Mouse (Mus musculus) macrophage (primary cell): ENCODE data around the gene Wasl. TPM values are rescaled to one million over a fixed set of nuclear protein-coding genes. Genes with fewer than 3 reads are reported as not detected.

ENCODE experiments used
- H3K27ac ChIP-seq: fragments of 350-480 bp; formaldehyde crosslinking; 2 replicates; pipeline ENCODE4 v1.9.0; 2021
- H3K36me3 ChIP-seq: fragments of 350-480 bp; formaldehyde crosslinking; 2 replicates; pipeline ENCODE4 v1.9.0; 2021; ENCODE audit errors: inconsistent target
- H3K4me3 ChIP-seq: fragments of 350-480 bp; formaldehyde crosslinking; 2 replicates; pipeline ENCODE4 v1.9.0; 2021; ENCODE audit errors: inconsistent target
- H3K79me2 ChIP-seq: fragments of 350-480 bp; formaldehyde crosslinking; 2 replicates; pipeline ENCODE4 v1.9.0; 2021; ENCODE audit errors: inconsistent target
- WGBS: methylation state at CpG from one replicate; pipeline ENCODE4 v1.1.7; 2026; ENCODE audit warnings: inconsistent platforms; ENCODE audit not compliant: missing documents; 5-methylcytosine and 5-hydroxymethylcytosine counted together
- polyA plus RNA-seq: library from polyadenylated mRNA; stranded (reverse); fragments of 250-400 nt; gene quantifications from 3 replicates; pipeline ENCODE4 v1.2.4, GENCODE M21; 2018; ENCODE audit warnings: inconsistent platforms

Gene Wasl
- polyA plus RNA-seq, 1 experiment from 2014 or later: 15.8 TPM

GRCm38 (mm10) chr6:24622098-24622497, 42.7 kb downstream of the Wasl start:
- H3K79me2 ChIP-seq: no peaks in the 10 kb centered on the region
- peaks cover 39% of the 10 kb centered on the region for H3K36me3 ChIP-seq
- no peak overlapping the region for H3K4me3 ChIP-seq
- 96% methylated on average over 2 of the region's 2 CpGs for WGBS
- no peak overlapping the region for H3K27ac ChIP-seq

GRCm38 (mm10) chr6:24620936-24621335, 43.9 kb downstream of the Wasl start:
- Histone ChIP-seq H3K36me3 (peaks cover 47% of the 10 kb centered on the region), H3K4me3 (no peak overlapping the region), H3K27ac (no peak overlapping the region), H3K79me2 (no peaks in the 10 kb centered on the region)
- WGBS: 86% methylated on average over 2 of the region's 2 CpGs

- peaks cover 44% of the 10 kb centered on the region for H3K36me3 ChIP-seq
These were observed 45.3 kb downstream of the Wasl start for GRCm38 (mm10) chr6:24619285-24620045.

GRCm38 (mm10) chr6:24616746-24617145, 48.1 kb downstream of the Wasl start:
- no peaks in the 10 kb centered on the region for H3K79me2 ChIP-seq
- H3K27ac ChIP-seq: no peak overlapping the region
- no peak overlapping the region for H3K4me3 ChIP-seq
- peaks cover 54% of the 10 kb centered on the region; the same call in 1 of the 2 replicates for H3K36me3 ChIP-seq
- WGBS: 92% methylated on average over 4 of the region's 4 CpGs

More at GRCm38 (mm10) chr6:24619285-24620045, 45.3 kb downstream of the Wasl start:
- H3K4me3 ChIP-seq: no peak overlapping the region
- WGBS: 91% methylated on average over 6 of the region's 6 CpGs
- H3K27ac ChIP-seq: no peak overlapping the region
- no peaks in the 10 kb centered on the region for H3K79me2 ChIP-seq

GRCm38 (mm10) chr6:24613918-24614317, 50.9 kb downstream of the Wasl start:
- Histone ChIP-seq H3K4me3 (no peak overlapping the region), H3K27ac (no peak overlapping the region), H3K36me3 (peaks cover 39% of the 10 kb centered on the region; the same call in 1 of the 2 replicates), H3K79me2 (no peaks in the 10 kb centered on the region)
- 94% methylated on average over 4 of the region's 4 CpGs for WGBS

GRCm38 (mm10) chr6:24613346-24613745, 51.5 kb downstream of the Wasl start:
- peaks cover 34% of the 10 kb centered on the region; the same call in 1 of the 2 replicates for H3K36me3 ChIP-seq
- no peak overlapping the region for H3K4me3 ChIP-seq
- H3K79me2 ChIP-seq: no peaks in the 10 kb centered on the region
- H3K27ac ChIP-seq: no peak overlapping the region
- 97% methylated on average over 6 of the region's 6 CpGs for WGBS

- Histone ChIP-seq H3K79me2 (no peaks in the 10 kb centered on the region), H3K4me3 (no peak overlapping the region), H3K27ac (no peak overlapping the region), H3K36me3 (peaks cover 34% of the 10 kb centered on the region; the same call in 1 of the 2 replicates)
- WGBS: 95% methylated on average over 7 of the region's 7 CpGs
These were observed 52.6 kb downstream of the Wasl start for GRCm38 (mm10) chr6:24612074-24612755.

- WGBS: 66% methylated on average over 4 of the region's 4 CpGs
- Histone ChIP-seq H3K4me3 (no peak overlapping the region), H3K27ac (no peak overlapping the region), H3K36me3 (peaks cover 22% of the 10 kb centered on the region; the same call in 1 of the 2 replicates), H3K79me2 (no peaks in the 10 kb centered on the region)
These were observed 54.5 kb downstream of the Wasl start for GRCm38 (mm10) chr6:24610358-24610757.

GRCm38 (mm10) chr6:24609531-24609930, 55.3 kb downstream of the Wasl start:
- Histone ChIP-seq H3K4me3 (no peak overlapping the region), H3K79me2 (no peaks in the 10 kb centered on the region), H3K27ac (no peak overlapping the region), H3K36me3 (0 out of 2 replicates have a peak, but pooled peaks cover 17% of the 10 kb centered on the region)
- 82% methylated on average over 3 of the region's 4 CpGs for WGBS

GRCm38 (mm10) chr6:24608682-24609081, 56.1 kb downstream of the Wasl start:
- H3K36me3 ChIP-seq: 0 out of 2 replicates have a peak, but pooled peaks cover 10% of the 10 kb centered on the region
- H3K79me2 ChIP-seq: no peaks in the 10 kb centered on the region
- H3K27ac ChIP-seq: no peak overlapping the region
- no peak overlapping the region for H3K4me3 ChIP-seq
- 98% methylated on average over 3 of the region's 3 CpGs for WGBS

GRCm38 (mm10) chr6:24608129-24608528, 56.7 kb downstream of the Wasl start:
- no peak overlapping the region for H3K27ac ChIP-seq
- H3K36me3 ChIP-seq: 0 out of 2 replicates have a peak, but pooled peaks cover 5% of the 10 kb centered on the region
- H3K79me2 ChIP-seq: no peaks in the 10 kb centered on the region
- H3K4me3 ChIP-seq: no peak overlapping the region
- 83% methylated on average over 4 of the region's 4 CpGs for WGBS

- 85% methylated on average over 15 of the region's 15 CpGs for WGBS
- Histone ChIP-seq H3K4me3 (no peak overlapping the region), H3K27ac (no peak overlapping the region), H3K79me2 (no peaks in the 10 kb centered on the region), H3K36me3 (no peaks in the 10 kb centered on the region)
These were observed 57.3 kb downstream of the Wasl start for GRCm38 (mm10) chr6:24607531-24607930.

GRCm38 (mm10) chr6:24606512-24606911, 58.3 kb downstream of the Wasl start:
- H3K27ac ChIP-seq: no peak overlapping the region
- WGBS: 81% methylated on average over 8 of the region's 10 CpGs
- H3K36me3 ChIP-seq: no peaks in the 10 kb centered on the region
- H3K79me2 ChIP-seq: no peaks in the 10 kb centered on the region
- H3K4me3 ChIP-seq: no peak overlapping the region

- no peaks in the 10 kb centered on the region for H3K79me2 ChIP-seq
- WGBS: 90% methylated on average over 8 of the region's 8 CpGs
- no peaks in the 10 kb centered on the region for H3K36me3 ChIP-seq
- H3K4me3 ChIP-seq: no peak overlapping the region
- no peak overlapping the region for H3K27ac ChIP-seq
These were observed 59.2 kb downstream of the Wasl start for GRCm38 (mm10) chr6:24605631-24606030.

GRCm38 (mm10) chr6:24604289-24604688, 60.5 kb downstream of the Wasl start:
- no peak overlapping the region for H3K27ac ChIP-seq
- H3K4me3 ChIP-seq: no peak overlapping the region
- H3K36me3 ChIP-seq: no peaks in the 10 kb centered on the region
- WGBS: 96% methylated on average over 5 of the region's 7 CpGs
- no peaks in the 10 kb centered on the region for H3K79me2 ChIP-seq
